In the genomic region with DNA sequence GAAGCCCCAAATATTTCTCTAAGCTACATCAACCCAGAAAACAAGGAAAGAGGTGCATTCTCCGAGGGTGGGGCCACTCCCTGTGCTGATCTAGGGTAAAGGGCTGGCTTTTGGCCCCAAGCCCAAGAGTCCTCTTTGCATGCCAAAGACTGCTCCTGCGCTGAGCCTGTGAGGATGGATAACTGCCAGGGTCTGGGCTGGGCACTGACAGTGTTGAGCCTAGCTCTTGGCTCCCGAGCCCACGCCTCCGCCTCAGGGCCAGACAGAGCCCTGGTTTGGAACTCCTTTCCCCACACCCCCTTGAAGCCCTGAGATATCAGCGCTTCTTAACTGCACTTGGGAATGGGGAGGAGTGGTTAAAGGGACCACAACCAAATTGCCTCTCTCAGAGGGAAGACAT, we compare ENCODE assay signal across 11 mouse cellular contexts. TPM values are rescaled to one million over a fixed set of nuclear protein-coding genes. Genes with fewer than 3 reads are reported as not detected.
DNase-seq lines count a peak whose midpoint lies in the region; ATAC-seq lines count a peak whose summit lies in the region.
"Had no signal": no experiment of that assay in that cellular context is flagged by ENCODE, and none has a peak within 500 bp of the region (broad histone marks: within the 10 kb centered on the region; RNA-seq: fewer than 3 reads in every experiment).

No protein-coding gene starts in this region.

- H3K36me3 ChIP-seq in hindbrain, embryonic 13.5 days: no peaks in the 10 kb centered on the region
- H3K36me3 ChIP-seq in hindbrain, embryonic 11.5 days (ENCODE audit: control insufficient read depth, insufficient read depth, low read length): no peaks in the 10 kb centered on the region
- H3K36me3 ChIP-seq: limb, embryonic 12.5 days had no signal

- WGBS in hindbrain, embryonic 13.5 days: 72% methylated on average over 6 of the region's 6 CpGs
- WGBS in hindbrain, embryonic 11.5 days: 89% methylated on average over 6 of the region's 6 CpGs

- H3K4me3 ChIP-seq in hindbrain, embryonic 13.5 days: no peak overlapping the region
- no peak overlapping the region for H3K4me3 ChIP-seq in hindbrain, embryonic 11.5 days (ENCODE audit: low read depth, low read length)
- H3K4me3 ChIP-seq: limb, embryonic 12.5 days had no signal

- intact Hi-C loops in heart, postnatal 10 days (cut with DNase I): no loop called here

- peaks cover 31% of the 10 kb centered on the region for H3K4me1 ChIP-seq in hindbrain, embryonic 13.5 days (replicated peaks)
- no peaks in the 10 kb centered on the region for H3K4me1 ChIP-seq in hindbrain, embryonic 11.5 days (replicated peaks; ENCODE audit: control insufficient read depth, insufficient read depth, low read length)

- H3K27ac ChIP-seq in hindbrain, embryonic 13.5 days: no peak overlapping the region
- no peak overlapping the region for H3K27ac ChIP-seq in hindbrain, embryonic 11.5 days (ENCODE audit: low read depth, low read length)
- H3K27ac ChIP-seq: limb, embryonic 12.5 days had no signal

- no peak overlapping the region for H3K9ac ChIP-seq in hindbrain, embryonic 13.5 days
- H3K9ac ChIP-seq in hindbrain, embryonic 11.5 days (ENCODE audit: low read depth, low read length): no peak overlapping the region
- H3K9ac ChIP-seq: limb, embryonic 12.5 days had no signal

- 0 out of 2 replicates have a peak, but pooled peaks cover 3% of the 10 kb centered on the region for H3K9me3 ChIP-seq in hindbrain, embryonic 13.5 days
- H3K9me3 ChIP-seq in hindbrain, embryonic 11.5 days (ENCODE audit: control insufficient read depth, low read length): no peaks in the 10 kb centered on the region
- H3K9me3 ChIP-seq: limb, embryonic 12.5 days had no signal

- no peak for DNase-seq in hindbrain, embryonic 11.5 days (ENCODE audit: low spot score)
- DNase-seq in Muller cell, postnatal 12 days (ENCODE audit: inconsistent ontology term): peak; percentile 83
- peak; percentile 98 to 99 for DNase-seq in cerebellum, postnatal 10 days
- DNase-seq in heart, postnatal 10 days: peak; percentile 58 to 67
- DNase-seq in lung, postnatal 36 days: peak; percentile 75
- no peak for DNase-seq in B cell, adult 2 months
- no peak for DNase-seq in liver

- no peak overlapping the region for H3K4me2 ChIP-seq in hindbrain, embryonic 13.5 days
- H3K4me2 ChIP-seq in hindbrain, embryonic 11.5 days (replicated peaks; ENCODE audit: low read depth, low read length): no peak overlapping the region
- H3K4me2 ChIP-seq: limb, embryonic 12.5 days had no signal

- peak; percentile 61; the same call in 1 of the 2 replicates for ATAC-seq in hindbrain, embryonic 13.5 days (ENCODE audit: low FRiP score)
- ATAC-seq in hindbrain, embryonic 11.5 days (ENCODE audit: low FRiP score): no peak

- H3K27me3 ChIP-seq in hindbrain, embryonic 13.5 days: no peaks in the 10 kb centered on the region
- no peaks in the 10 kb centered on the region for H3K27me3 ChIP-seq in hindbrain, embryonic 11.5 days (ENCODE audit: control insufficient read depth, insufficient read depth, low read length)

RNA-seq across cellular contexts. Expression of gene Lep, which starts 28.8 kb away (rescaled TPM):
- polyA plus RNA-seq in hindbrain, embryonic 13.5 days (2015; fragmentation: Nextera tagmentation; extraction: Ambion mirVana): not detected in 2 replicates
- polyA plus RNA-seq in hindbrain, embryonic 11.5 days (2014; fragmentation: Nextera tagmentation; extraction: Ambion mirVana): not detected in 2 replicates
- total RNA-seq in heart, postnatal 10 days (2021): under 1 TPM; 0.29 to 0.60 TPM
- total RNA-seq: CH12.LX had no signal
- polyA plus RNA-seq: embryonic facial prominence, embryonic 11.5 days; limb, embryonic 12.5 days had no signal

Comparison
In these comparisons a context has a peak if more than half of its experiments do, and no peak if none do; other contexts are left out.
1. DNase-seq: peak in Muller cell, postnatal 12 days (single experiment), cerebellum, postnatal 10 days (2 of 2), heart, postnatal 10 days (2 of 2) and lung, postnatal 36 days (single experiment); none in hindbrain, embryonic 11.5 days (single experiment), B cell, adult 2 months (0 of 2) and liver (single experiment).